Mouse (Mus musculus): ENCODE data around the gene Ube4b. TPM values are rescaled to one million over a fixed set of nuclear protein-coding genes. Genes with fewer than 3 reads are reported as not detected.

Gene Ube4b
- total RNA-seq, 2 experiments from 2014 or later = 53.6 to 60.2 TPM

DNA sequence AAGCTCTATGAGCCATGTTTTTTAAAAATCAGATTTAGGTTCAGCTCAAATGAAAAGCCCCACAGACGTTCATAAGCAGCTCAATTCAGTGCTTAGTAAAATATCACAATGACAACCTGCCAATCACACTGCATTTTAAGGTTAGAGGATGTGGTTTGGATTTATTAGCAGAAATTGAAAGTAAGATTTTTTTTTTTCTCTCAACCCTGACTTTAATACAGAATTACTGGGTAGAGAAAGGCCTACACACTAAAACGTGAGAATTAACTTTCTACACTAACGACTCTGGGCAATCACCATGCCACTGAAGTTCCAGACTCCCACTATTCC lies 118.1 kb downstream of the Ube4b start:
- intact Hi-C loops (cut with DNase I) = loop anchor here (5.0 kb wide), 2 partner anchors 51 to 166 kb away; no protein-coding TSS in a partner anchor
- no peak for DNase-seq

DNA sequence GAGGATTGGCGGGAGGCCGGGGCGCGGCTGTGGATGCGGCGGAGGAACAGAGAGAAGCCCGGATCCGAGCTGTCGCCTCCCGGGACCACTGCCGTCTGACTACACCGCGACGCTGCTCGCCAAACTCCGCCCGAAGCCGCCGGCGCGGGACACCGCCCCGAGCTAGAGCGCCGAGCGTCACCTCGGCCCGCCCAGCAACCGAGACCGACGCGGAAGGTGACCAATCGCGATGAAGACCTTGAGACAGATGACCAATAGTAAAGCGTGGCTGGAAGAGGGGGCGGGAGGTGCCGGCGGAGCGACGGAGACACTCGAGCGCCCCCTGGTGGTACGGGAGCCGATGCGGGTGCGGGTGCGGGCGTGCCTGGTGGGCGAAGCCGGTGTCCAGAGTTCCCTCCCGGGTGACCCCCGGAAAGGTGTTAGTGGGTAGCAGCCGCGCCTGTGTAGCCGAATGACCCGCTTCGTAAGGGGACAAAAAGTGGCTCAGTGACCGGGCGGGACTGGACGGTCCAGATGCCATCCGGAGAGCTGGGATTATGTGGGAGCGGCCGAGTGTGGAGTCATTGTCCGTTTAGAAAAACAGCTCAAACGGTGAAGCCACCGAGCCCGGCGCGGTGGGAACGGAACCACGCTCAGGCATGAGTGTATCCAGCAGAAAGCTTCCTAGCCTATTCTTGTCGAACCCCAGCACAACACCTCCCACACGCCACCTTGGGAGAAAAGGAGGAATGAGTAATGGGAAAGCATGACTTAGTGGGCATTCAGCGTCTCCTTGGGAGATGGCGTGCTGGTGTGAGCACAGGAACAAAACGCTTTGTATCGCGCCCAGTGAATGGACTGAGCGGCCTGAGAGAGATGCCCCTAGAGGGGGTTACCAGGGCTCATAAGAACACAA lies 118.7 kb downstream of the Ube4b start, which contains the start of gene Kif1b:
Kif1b (minus strand) TSS at position 98 of the 895 bp plus-strand sequence.
- intact Hi-C loops (cut with DNase I) = loop anchor here (2.0 to 5.0 kb wide), 3 partner anchors 33 to 166 kb away; no protein-coding TSS in a partner anchor

DNA sequence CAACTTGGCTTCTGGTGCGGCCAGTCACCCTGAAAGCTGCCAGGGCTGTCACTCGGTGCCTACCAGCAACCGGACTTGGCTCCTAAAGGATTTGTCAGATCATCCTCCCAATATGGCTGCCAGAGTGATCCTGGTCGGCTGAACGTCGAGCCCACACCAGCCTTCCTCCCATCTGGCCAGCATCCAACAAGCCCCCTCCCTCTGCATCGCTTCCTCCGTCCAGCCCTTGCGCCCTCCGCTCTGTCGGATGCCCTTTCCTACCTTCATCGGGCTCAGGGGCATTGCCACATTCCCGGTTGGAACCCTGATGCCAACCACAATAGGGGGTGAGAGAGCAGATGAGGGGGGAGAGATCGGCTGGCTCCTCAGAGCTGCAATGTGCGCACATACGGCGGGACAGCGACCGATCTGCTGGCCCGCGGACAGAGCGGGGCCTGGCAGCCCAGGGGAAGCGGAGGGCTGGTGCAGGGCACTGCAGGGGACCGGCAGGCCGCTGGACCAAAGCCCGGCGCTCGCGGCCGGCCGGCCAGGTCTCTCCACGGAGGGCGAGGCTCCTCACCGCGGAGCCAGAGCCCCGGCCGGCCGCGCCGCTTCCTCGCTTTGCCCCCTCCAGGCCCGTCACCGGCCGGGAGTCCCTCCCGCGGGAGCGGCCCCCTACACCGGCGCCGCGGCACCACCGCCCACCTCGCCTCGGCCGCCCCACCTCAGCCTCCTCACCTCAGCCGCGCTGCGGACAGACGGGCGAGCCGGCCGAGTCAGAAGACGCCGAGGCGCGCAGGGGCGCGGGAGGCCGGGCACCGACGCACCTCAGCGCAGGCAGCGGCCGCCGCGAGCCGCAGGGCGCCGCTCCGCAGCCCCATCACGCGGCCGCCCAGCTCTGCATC lies 119.6 kb downstream of the Ube4b start:
- intact Hi-C loops (cut with DNase I) = loop anchor here (2.0 to 5.0 kb wide), 3 partner anchors 32 to 165 kb away; no protein-coding TSS in a partner anchor
- DNase-seq = peak; percentile 92

More for the DNA sequence above, 118.7 kb downstream of the Ube4b start, which contains the start of gene Kif1b:
- DNase-seq = peak; percentile 99 to 100

DNA sequence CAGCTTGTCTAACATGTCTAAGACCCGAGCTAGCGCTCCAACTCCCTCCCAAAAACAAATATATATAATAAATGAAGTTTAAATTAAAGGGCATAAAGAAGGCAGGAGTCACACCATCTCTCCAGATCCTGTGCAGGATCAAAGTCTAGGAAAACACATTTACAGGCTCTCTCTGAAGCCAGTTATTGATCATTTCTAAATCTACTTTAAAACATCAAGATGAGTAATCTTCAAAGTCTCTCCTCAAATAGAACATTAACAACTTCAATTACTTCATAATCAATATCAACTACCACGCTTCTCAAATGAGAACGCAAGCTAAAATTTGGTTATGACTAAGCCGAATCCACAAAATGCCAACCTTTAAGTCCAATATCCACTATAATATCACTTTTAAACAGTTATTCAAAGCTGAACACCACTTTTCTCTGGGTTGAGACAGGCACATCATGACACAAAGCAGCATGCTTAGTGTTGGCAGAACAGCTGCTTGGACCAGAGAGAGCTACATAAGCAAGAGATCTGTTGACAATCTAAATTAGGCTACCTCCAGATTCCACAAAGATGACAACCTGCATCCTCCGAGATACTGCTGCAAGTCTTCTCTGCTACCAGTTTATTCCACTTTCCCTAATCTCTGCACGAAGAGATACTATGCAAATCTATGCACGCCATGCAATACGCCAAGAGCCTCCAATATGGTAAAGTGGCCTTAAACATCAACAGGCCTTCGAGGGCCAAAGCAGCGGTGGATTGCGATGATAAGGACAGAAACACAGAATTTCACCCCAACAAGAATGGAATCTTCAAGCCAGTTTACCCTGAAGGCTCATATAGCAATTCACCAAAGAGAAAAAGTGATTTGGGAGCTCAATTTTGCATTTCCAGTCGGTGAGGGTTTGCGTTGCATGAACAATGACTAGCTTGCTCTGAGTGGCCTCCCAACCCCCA lies 120.5 kb downstream of the Ube4b start:
- DNase-seq = peak in 1 of 2 experiments; percentile 27
- intact Hi-C loops (cut with DNase I) = loop anchor here (2.0 to 5.0 kb wide), 3 partner anchors 31 to 164 kb away; no protein-coding TSS in a partner anchor

DNA sequence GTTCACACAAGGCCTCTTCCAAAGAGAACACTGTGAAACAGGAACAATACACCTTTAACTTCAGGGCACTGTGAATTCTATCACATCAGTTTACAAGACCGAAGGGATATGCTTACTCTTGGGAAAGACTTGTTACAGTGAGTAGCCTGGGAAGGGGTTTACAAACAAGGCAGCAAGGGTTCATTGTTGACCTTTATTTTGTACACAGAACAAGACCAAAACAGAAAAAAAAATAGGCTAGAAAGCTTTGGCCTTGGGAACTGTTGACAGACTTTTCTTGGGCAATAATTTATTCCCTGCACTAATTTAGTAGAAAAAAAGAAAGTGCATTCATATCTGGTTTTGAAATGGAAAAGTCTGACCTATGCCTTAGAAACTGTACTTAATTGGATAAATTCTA lies 122.1 kb downstream of the Ube4b start:
- DNase-seq = no peak
- intact Hi-C loops (cut with DNase I) = no loop called here

DNA sequence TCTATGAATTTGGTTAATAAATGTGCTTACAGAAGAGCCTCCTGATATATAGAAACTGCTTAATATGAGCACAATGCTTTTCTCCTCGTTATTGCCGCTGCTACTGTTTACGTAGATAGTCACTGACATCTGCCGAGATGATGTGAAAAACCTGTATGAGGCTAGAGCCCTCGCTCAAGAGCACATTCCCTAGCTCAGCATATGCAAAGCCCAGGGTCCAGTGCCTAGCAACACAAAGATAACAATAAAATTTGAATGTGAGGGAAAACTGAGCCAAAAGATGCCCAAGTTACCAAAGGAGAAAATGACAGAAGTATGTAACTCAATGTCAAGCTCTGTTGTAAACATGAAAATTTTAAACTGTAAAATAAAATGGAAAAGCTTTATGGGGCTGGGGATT lies 123.0 kb downstream of the Ube4b start:
- no peak for DNase-seq
- intact Hi-C loops (cut with DNase I) = loop anchor here (2.0 kb wide), 1 partner anchor 17 kb away; no protein-coding TSS in a partner anchor

DNA sequence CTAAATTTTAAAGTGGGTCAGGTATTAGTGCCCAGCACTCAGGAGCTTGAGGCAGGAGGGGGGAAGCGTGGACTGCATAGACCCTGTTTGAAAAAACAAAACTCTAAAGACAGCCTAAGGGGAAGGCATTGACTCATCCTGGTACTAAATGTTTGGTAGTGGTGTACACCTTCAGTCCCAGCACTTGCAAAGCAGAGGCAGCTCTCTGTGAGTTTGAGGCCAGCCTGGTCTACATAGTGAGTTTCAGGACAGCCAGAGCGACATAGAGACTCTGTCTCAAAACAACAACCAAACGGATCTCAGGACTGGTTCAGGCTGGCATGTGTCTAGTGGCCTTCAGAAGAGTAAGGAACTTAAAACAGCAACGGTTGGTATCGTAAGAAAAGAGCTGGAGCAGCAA lies 123.8 kb downstream of the Ube4b start:
- intact Hi-C loops (cut with DNase I) = loop anchor here (2.0 kb wide), 1 partner anchor 16 kb away; no protein-coding TSS in a partner anchor
- no peak for DNase-seq

DNA sequence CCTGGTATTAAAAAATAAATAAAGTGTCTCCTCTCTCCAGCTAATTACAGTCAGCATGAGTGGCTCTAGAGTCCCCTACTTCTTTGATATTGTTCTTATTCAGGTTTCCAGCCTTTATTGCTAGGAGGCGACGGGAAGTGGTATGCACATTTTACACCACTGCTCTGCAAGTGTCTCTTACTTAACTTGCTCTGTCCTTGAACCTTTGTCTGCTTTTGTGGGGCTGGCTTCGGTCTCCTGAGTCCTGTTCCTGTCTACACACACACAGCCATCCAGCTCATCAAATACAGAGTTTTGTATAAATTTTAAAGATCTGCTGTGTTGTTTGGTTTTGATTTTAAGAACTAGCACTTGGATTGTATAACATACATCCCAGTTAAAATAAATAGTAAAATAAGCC lies 124.4 kb downstream of the Ube4b start:
- intact Hi-C loops (cut with DNase I) = loop anchor here (2.0 kb wide), 1 partner anchor 15 kb away; no protein-coding TSS in a partner anchor

DNA sequence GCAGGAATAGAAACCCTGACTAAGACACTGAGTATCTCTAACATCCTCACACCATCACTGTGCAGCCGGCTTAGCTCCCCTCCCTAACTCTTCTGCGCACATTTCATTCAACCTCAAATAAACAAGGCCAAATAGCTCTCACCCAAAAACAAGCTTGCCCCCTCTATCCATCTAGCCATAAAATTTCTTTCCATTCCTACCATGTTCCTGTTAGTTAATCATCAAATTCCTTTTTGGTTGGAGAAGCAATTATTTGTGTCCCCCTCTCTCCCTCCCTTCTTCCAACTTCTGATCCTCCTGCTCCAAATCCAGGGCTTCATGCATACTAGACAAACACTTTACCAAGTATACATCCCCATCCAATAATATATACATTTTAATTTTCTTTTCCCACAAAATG lies 130.0 kb downstream of the Ube4b start:
- intact Hi-C loops (cut with DNase I) = no loop called here
- DNase-seq = no peak

More for the DNA sequence above, 124.4 kb downstream of the Ube4b start:
- DNase-seq = no peak

DNA sequence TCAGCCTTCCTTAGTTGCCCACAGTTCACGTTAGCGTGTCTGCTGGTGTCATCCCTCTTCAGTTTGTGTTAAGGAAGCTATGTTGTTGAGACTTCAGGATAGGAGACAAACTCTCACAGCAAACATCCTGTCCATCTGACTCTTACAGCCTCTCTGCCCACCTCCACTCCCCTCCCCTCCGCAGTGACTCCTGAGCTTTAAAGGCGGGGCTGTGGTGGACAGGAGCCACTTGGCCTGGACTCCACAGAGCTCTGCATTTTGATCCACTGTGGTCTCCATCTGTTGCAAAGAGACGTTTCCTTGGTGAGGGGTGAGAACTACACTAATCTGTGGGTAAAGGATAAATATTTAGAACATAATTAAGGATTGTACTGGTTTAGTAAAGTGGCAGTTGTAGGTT lies 133.6 kb downstream of the Ube4b start:
- DNase-seq = peak in 1 of 2 experiments; percentile 29
- intact Hi-C loops (cut with DNase I) = no loop called here

DNA sequence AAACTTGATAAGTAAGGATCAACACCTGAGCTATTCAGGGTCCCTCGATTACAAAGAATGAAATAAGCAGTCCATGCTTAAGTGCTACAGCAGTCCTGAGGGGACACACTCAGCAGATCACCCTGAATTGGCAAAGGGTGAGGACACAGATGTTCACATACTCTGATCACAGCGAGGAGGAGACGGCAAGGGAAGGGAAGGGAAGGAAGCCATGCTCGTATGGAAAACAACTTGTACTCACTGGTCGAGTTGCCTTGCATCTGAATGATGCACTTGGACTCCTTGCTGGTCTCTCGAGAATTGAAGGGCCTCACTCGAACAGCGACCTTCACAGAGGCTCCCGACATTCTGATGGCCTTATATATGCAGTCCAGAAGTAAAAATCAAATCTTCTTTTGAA lies 135.5 kb downstream of the Ube4b start:
- intact Hi-C loops (cut with DNase I) = no loop called here
- no peak for DNase-seq

DNA sequence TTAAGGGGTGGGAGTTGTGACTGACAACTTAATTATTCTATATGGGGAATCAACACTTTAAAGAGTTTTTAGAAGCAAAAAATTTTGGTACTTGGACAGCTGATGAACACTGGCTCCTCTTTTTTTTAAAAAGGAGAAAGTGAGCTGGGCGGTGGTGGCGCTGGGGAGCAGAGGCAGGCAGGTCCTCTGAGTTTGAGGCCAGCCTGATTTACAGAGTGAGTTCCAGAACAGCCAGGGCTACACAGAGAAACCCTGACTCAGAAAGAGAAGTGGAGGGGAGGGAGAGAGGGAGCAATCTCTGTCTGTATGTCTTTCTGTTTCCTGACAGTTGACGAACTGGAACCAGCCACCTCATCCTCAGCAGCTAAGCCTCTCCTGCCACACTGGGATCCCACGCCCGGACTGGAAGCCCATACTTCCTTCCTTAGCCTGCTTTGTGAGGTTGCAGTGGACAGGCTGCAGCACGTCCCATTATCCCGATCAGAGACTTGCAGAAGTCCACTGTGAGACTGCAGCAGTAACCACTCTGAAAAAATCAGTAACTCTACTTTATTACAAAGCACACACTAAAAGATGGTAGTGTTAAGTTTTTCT lies 136.3 kb downstream of the Ube4b start:
- intact Hi-C loops (cut with DNase I) = no loop called here
- DNase-seq = no peak

DNA sequence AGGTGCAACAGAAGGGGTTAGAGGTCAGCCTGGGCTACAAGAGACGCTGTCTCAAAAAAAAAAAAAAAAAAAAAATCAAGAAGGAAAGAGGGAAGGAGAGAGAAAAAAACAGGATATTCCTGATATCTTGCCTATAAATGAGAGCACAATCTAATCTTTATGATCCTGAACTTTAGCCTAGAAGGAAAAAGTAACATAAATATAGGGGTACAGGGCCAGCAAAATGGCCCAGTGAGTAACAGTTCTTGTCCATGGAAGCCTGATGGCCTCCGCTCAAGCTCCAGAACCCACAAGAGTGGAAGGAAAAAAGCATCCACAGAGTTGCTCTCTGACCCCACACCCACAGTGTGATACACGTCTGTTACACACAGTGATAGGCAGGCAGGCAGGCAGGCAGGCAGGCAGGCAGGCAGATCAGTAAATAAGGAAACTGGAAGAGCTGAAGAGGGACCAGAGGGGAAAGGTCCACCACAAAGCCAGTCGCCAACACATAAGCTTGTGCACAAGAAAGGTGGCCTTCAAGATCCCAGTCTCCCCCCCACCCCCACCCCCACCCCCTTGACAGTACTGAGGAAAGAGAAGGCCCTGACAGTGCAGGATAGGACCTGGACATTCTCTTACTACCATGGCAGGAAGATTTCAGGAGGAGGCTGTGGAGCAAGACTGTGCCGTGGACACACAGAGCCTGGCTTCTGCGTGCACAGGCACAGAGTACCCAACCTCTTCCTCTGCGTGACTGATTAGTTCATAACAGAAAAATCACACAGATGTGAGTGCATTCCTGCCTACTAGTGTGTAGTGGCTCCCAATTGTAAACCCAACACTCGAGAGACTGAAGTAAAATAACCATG lies 140.0 kb downstream of the Ube4b start:
- DNase-seq = no peak
- intact Hi-C loops (cut with DNase I) = loop anchor here (2.0 kb wide), 1 partner anchor 16 kb away; no protein-coding TSS in a partner anchor

DNA sequence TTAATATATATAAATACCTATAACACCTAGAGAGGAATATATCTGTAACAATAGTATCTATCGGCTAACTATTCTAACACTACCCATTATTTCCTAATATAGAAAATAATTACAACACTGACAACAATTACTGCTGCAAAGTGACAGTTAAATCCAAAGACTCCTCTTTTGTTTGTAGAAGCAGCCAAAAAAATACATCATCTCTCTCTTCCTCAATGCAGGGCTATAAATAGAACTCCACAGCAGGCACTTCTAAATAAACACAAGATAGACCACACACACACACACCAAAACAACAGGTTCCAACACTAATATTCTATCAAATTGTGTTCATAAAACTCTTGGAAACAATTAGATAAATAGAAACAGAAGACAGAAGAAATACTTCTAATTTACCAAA lies 140.9 kb downstream of the Ube4b start:
- intact Hi-C loops (cut with DNase I) = loop anchor here (2.0 kb wide), 1 partner anchor 17 kb away; no protein-coding TSS in a partner anchor
- no peak for DNase-seq

DNA sequence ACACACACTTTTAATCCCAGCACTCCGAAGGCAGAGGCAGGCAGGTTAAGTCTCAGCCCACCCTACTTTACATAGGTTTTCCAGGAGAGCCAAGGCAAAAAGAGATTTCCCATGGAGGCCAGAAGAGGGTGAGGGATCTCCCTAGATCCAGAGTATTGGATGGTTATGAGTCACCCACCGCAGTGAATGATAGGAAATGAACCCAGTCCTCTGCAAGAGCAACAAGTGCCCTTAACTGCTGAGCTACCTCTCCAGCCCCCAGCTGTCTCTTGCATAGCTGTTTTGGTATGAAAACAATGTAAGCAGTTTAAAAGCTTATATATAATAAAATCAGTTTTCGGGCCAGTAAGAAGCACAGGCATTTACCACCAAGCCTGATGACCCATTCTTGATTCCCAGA lies 143.5 kb downstream of the Ube4b start:
- no peak for DNase-seq
- intact Hi-C loops (cut with DNase I) = no loop called here

DNA sequence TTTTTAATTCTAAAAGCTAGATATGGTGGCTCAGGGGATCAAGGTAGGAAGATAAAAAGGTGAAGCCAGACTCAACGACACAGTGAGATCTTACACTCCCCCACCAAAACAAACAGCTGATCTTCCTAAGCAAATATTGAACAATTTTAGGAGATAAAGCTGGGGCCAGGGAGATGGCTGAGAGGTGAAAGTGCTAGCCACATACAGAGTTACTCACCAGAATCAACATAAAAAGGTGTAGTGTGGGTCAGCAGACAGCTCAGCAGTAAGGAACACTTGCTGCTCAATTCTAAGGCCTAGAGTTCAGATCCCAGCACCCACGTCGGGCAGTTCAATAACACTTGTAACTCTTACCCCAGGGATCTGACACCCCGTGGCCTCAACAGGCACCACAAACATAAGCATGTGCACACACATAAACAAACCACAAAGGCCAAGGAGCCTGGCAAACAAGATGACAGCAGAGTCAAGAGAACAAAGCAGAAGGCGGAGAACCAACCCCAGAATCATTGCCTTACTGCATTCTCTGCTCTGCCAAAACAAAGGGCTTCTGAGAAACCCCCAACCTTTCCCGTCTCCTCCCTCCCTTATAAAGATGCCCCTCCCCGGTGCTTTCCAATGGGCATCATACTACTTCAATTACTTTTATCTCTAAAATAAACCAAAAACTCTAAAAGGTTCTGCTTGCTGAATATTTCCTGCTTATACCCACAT lies 144.4 kb downstream of the Ube4b start:
- intact Hi-C loops (cut with DNase I) = no loop called here

More for the DNA sequence above, 144.4 kb downstream of the Ube4b start:
- no peak for DNase-seq

Measured in heart, postnatal 10 days (tissue).